Mouse (Mus musculus): Measurements from ENCODE around the gene Eif3c. TPM values are rescaled to one million over a fixed set of nuclear protein-coding genes. Genes with fewer than 3 reads are reported as not detected.

The Eif3c gene
- total RNA-seq, 4 experiments from 2014 or later: 173 to 189 (median 180) TPM

- DNase-seq (ENCODE audit: low spot score in 2 of 2): no peak
Measured at GRCm38 (mm10) chr7:126554796-126555195, 11.4 kb downstream of the Eif3c start.

GRCm38 (mm10) chr7:126545631-126546030 is 20.6 kb downstream of the Eif3c start:
- DNase-seq (ENCODE audit: low spot score in 2 of 2): no peak

DNA sequence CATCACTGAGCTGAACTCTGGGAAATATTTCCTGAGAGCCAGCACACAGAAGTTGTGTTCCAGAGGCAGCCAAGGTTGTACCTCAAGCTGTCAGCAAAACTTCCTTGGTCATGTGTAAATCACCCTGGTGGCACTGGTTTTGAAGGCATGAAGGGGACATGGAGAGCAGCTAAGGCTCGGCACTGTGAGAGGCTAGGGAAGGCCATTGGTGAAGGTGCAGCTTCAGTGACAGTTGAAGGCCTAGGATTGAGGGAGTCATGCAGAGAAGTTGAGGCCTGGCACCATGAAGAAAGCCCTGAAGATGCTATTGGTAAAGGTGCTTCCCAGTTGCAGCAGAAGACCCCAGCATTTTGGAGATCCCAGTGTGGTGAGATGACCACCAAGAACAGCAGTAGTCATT is 24.6 kb downstream of the Eif3c start:
- DNase-seq (ENCODE audit: low spot score in 2 of 2): no peak

DNA sequence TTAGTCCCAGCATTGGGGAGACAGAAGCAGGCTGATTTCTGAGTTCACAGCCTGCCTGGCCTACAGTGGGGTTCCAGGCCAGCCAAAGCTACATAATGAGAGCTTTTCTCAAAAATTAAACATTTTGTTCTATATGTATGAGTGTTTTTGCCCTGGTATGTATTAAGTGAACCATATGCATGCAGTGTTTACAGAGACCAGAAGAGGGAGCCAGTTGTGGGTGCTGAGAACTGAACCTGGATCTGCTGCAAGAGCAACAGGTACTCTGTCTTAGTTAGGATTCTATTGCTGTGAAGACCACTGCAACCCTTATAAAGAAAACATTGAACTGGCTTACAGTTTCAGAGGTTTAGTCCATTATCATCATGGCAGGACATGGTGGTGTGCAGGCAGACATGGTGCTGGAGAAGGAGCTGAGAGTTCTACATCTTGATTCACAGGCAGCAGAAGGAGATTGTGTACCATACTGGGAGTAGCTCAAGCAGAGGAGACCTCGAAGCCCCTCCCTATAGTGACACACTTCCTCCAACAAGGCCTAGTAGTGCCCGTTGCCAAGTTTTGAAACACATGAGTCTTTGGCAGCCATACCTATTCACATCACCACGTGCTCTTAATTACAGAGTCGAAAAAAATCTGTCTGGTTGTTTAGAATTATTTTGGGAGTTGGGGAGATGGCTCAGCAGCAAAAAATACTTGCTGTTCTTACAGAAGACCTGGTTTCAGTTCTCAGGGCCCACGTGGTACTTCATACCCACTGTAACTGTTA is 28.2 kb downstream of the Eif3c start:
- DNase-seq (ENCODE audit: low spot score in 2 of 2): no peak

GRCm38 (mm10) chr7:126536466-126536865 is 29.7 kb downstream of the Eif3c start:
- no peak for DNase-seq (ENCODE audit: low spot score in 2 of 2)

- DNase-seq (ENCODE audit: low spot score in 2 of 2): no peak
Measured at GRCm38 (mm10) chr7:126535766-126536165, 30.4 kb downstream of the Eif3c start.

- no peak for DNase-seq (ENCODE audit: low spot score in 2 of 2)
Measured at GRCm38 (mm10) chr7:126533434-126533833, 32.8 kb downstream of the Eif3c start.

GRCm38 (mm10) chr7:126528166-126528577 is 38.0 kb downstream of the Eif3c start:
- DNase-seq (ENCODE audit: low spot score in 2 of 2): peak in 1 of 2 experiments; percentile 15

DNA sequence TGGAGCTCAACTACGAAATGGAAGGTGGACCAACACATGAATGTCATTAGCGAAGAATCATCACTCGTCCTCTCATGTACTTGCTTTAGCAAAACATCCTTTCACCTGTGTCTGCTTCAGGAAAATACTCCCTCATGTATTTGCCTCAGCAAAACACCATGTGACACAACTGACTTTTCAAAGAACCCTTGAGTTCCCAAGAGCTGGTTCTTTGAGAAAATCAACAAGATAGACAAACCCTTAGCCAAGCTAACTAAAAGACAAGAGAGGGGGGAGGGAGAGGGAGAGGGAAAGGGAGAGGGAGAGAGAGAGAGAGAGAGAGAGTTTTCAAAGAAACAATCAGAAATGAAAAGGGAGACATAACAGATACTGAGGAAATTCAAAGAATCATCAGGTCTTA is 42.9 kb downstream of the Eif3c start:
- no peak for DNase-seq (ENCODE audit: low spot score in 2 of 2)

GRCm38 (mm10) chr7:126519513-126519912 is 46.7 kb downstream of the Eif3c start:
- no peak for DNase-seq (ENCODE audit: low spot score in 2 of 2)

DNA sequence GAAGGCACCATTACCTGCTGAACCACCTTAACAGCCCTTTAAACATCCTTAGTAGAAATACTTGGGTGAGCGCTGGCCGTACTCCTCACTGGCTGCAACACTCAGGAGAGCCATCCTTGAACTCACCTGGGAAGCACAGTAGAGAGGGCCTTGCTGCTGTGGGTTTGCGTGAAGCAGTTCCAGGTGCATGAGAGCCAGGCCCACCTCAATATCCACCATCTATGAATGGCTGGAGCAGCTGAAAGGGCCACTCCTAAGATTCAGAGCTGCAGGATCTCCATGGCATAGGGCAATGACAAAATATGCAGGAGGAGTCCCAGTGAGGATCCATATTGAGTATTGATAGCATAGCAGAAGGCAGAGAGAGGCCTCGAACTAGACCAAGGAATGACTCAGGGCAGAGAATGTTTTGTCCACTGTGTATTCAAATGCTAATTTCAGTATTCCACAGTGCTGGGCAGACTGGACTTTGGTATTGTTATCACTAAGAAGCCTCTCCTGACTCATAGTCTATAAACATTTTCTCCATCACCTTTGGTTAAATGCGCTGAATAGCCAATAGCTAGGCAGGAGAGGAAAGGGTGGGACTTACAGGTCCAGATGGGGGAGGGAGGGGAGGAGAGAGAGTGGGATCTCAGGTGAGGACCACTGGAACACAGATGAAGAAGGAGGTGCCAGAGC is 47.8 kb downstream of the Eif3c start:
- no peak for DNase-seq (ENCODE audit: low spot score in 2 of 2)

GRCm38 (mm10) chr7:126511287-126511686 is 54.9 kb downstream of the Eif3c start:
- no peak for DNase-seq (ENCODE audit: low spot score in 2 of 2)

DNA sequence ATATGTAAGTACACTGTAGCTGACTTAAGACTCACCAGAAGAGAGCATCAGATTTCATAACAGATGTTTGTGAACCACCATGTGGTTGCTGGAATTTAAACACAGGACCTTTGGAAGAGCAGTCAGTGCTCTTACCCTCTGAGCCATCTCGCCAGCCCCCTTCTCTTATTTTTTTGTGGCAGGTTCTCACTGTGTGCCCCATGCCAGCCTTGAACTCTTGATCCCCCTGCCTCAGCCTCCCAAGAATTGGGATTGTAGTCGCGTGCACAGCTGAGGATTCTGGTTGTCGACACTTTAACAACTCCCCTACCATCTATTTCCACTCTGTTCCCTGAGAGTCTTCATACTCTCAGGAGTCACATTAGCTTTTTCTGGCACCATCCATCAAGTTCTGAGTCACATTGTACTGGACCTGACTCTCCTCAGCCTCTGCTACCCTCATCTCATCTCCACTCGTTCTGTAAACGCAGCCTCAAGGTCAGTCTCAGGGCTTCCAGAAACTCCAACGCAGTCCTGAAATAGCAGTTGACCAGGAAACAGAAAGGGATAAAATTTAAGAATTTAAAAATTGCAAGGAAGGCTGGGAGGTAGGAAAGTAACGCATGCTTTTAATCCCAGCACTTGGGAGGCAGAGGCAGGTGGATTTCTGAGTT is 59.0 kb downstream of the Eif3c start:
- DNase-seq (ENCODE audit: low spot score in 2 of 2): no peak

- DNase-seq (ENCODE audit: low spot score in 2 of 2): no peak
Measured at GRCm38 (mm10) chr7:126504913-126505312, 61.3 kb downstream of the Eif3c start.

DNA sequence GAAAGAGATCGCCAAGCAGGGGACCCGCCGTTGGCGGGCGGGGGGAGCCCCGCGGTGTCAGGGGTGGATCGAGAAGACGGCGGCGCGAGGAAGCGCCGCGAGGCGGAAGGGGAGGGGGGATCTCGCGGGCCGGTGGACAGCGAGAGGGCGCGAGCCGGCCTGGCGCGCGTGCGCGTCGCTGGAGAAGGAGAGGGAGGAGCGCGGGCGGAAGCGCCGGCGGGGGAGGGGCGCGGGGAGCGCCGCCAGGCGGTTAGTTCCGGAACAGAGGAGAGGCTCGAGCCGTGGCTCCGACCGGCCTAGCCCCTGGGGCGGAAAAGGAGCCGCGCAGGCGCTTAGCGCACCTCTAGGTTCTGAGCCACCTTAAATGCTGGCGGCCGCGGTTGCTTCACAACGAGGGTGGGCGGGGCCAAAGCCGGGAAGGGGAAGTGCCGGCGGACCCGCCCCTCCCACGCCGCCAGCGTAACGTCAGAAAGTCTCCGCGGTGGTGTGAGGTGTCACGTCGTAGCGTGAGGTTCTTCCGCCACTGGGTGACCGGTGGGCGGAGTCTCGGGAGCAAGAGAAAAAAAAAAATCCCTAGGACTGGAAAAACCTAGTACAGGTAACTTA is 62.8 kb downstream of the Eif3c start, which contains the start of gene Atxn2l:
Gene Atxn2l (minus strand): TSS at position 165 of the 606 bp plus-strand sequence.
- peak; percentile 97 to 98 for DNase-seq (ENCODE audit: low spot score in 2 of 2)

GRCm38 (mm10) chr7:126502751-126503150 is 63.5 kb downstream of the Eif3c start:
- no peak for DNase-seq (ENCODE audit: low spot score in 2 of 2)

- peak; percentile 89 to 94 for DNase-seq (ENCODE audit: low spot score in 2 of 2)
Measured at GRCm38 (mm10) chr7:126502023-126502741, 64.0 kb downstream of the Eif3c start.

GRCm38 (mm10) chr7:126501684-126502022 is 64.6 kb downstream of the Eif3c start:
- DNase-seq (ENCODE audit: low spot score in 2 of 2): no peak

DNA sequence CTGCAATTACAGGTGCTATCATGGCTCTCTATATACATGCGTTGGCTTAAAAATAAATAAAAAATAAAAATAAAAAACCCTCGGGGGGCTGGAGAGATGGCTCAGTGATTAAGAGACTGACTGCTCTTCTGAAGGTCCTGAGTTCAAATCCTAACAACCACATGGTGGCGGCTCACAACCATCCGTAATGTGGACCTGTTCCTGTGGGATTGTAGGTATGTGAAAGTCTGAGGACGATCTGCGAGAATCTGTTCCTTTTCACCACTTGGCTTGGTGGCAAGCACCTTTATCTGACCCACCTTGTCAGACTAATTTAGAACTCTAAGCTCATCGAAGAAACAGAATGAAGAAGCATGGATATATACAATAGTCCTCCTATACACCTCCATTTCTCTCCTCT is 66.8 kb downstream of the Eif3c start:
- DNase-seq (ENCODE audit: low spot score in 2 of 2): no peak

DNA sequence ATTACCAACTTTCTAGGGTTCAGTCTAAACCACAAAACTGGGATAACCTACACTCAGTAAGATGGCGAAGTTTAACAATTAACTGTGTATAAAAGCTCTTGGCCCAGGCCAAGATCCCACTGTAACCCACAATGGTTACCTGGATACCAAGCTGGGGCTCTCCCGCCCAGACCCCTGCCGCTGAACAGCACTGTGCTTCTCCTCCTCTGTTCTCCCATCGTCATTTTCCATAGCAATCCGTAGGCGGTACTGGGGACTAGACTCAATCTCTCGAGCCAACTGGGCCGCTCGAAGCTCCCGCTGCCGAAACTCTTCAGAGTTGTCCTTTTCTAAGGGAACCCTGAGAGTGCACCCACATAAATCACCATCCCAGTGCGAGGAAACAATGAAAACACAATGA is 68.2 kb downstream of the Eif3c start:
- no peak for DNase-seq (ENCODE audit: low spot score in 2 of 2)

DNA sequence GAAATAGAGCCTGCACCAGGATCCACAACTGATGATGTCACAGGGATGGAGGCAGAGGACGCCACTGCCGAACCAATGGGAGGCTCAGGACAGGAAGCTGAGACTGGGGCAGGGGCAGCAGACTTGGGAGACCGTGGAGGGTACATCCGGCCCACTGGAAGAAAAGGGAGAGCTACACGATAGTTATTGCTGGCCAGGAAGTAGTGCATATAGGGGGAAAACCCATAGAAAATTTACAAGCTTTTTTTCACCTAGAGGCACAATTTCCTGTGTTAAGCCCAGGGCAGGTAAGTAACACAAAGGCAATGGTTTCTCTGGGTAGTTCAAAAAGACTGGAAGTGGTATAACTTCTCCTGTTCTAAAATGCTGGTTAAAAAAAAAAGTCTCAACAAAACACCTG is 69.7 kb downstream of the Eif3c start:
- no peak for DNase-seq (ENCODE audit: low spot score in 2 of 2)
